Mouse (Mus musculus) embryonic facial prominence, embryonic 11.5 days (tissue): Measurements from ENCODE around the gene Tulp2. TPM values are rescaled to one million over a fixed set of nuclear protein-coding genes. Genes with fewer than 3 reads are reported as not detected.
"Not testable (repeated sequence)": the region's sequence is repeated elsewhere in the genome, so short reads cannot be mapped to it uniquely, and the experiment has no call there.

Experiments
- ATAC-seq: fragments of 200-750 bp; cut with Nextera tagmentation; replicated peaks from 2 replicates; pipeline ENCODE4 v1.8.0; 2017; ENCODE audit warnings: low read depth; ENCODE audit not compliant: insufficient number of reproducible peaks, low FRiP score, low TSS enrichment
- DNase-seq: peaks from one replicate; pipeline ENCODE4 v3.0.0-alpha.2; 2015; ENCODE audit warnings: low spot score
- H3K27ac ChIP-seq: fragments of 300-500 bp; sonication (generic); replicated peaks from 2 replicates; pipeline ENCODE4 v1.5.1; 2014; ENCODE audit warnings: mild to moderate bottlenecking, low read depth, low read length, control low read depth
- H3K27me3 ChIP-seq: fragments of 300-500 bp; sonication (generic); 2 replicates; pipeline ENCODE4 v1.6.1; 2014; ENCODE audit warnings: mild to moderate bottlenecking, low read length, moderate library complexity, mixed read lengths; ENCODE audit not compliant: control insufficient read depth, insufficient read depth
- H3K36me3 ChIP-seq: fragments of 300-500 bp; sonication (generic); replicated peaks from 2 replicates; pipeline ENCODE4 v1.6.1; 2014; ENCODE audit warnings: low read depth, mild to moderate bottlenecking, low read length, moderate library complexity, mixed read lengths; ENCODE audit not compliant: control insufficient read depth, insufficient read depth
- H3K4me1 ChIP-seq: fragments of 300-500 bp; sonication (generic); 2 replicates; pipeline ENCODE4 v1.6.1; 2014; ENCODE audit warnings: low read length, mixed read lengths; ENCODE audit not compliant: control insufficient read depth, insufficient read depth
- H3K4me2 ChIP-seq: fragments of 300-500 bp; sonication (generic); 2 replicates; pipeline ENCODE4 v1.6.1; 2014; ENCODE audit warnings: low read depth, mild to moderate bottlenecking, control low read depth, low read length, moderate library complexity
- H3K4me3 ChIP-seq: fragments of 300-500 bp; sonication (generic); 2 replicates; pipeline ENCODE4 v1.5.1; 2014; ENCODE audit warnings: low read depth, low read length, control low read depth
- H3K9ac ChIP-seq: fragments of 300-500 bp; sonication (generic); replicated peaks from 2 replicates; pipeline ENCODE4 v1.6.1; 2014; ENCODE audit warnings: mild to moderate bottlenecking, control low read depth, low read length
- H3K9me3 ChIP-seq: fragments of 300-500 bp; sonication (generic); replicated peaks from 2 replicates; pipeline ENCODE4 v1.6.1; 2016; ENCODE audit warnings: mild to moderate bottlenecking, low read length, inconsistent platforms, mixed read lengths; ENCODE audit not compliant: control insufficient read depth
- WGBS: fragments of 180-500 bp; shearing (Covaris S2); extraction: QIAGEN DNeasy Blood & Tissue Kit; methylation state at CpG from one replicate; pipeline ENCODE4 v1.1.7; 2014; 5-methylcytosine and 5-hydroxymethylcytosine counted together
- polyA plus RNA-seq: library from polyadenylated mRNA; unstranded; fragments of >200 nt; fragmentation: Nextera tagmentation; extraction: Ambion mirVana; gene quantifications from 2 replicates; pipeline ENCODE4 v1.2.1, GENCODE M21; 2014

Gene Tulp2
- polyA plus RNA-seq, 1 experiment from 2014 or later = 0.95 TPM

- no peak for DNase-seq
- peak overlapping the region; percentile 51; the same call in 1 of the 2 replicates for H3K9ac ChIP-seq
- ATAC-seq = peak; percentile 2; the same call in 1 of the 2 replicates
- 35% methylated on average over 7 of the region's 7 CpGs for WGBS
- peaks cover 4% of the 10 kb centered on the region for H3K4me1 ChIP-seq
- peak overlapping the region; percentile 56 for H3K4me2 ChIP-seq
- no peaks in the 10 kb centered on the region for H3K27me3 ChIP-seq
- H3K36me3 ChIP-seq = peaks cover 4% of the 10 kb centered on the region
- H3K9me3 ChIP-seq = no peaks in the 10 kb centered on the region
- peak overlapping the region; percentile 86 for H3K4me3 ChIP-seq
- no peak overlapping the region for H3K27ac ChIP-seq
Measured at GRCm38 (mm10) chr7:45467090-45467670, 14.5 kb upstream of the Tulp2 start.

- Histone ChIP-seq H3K36me3 (no peaks in the 10 kb centered on the region), H3K27me3 (no peaks in the 10 kb centered on the region), H3K9ac (peak overlapping the region; percentile 11; the same call in 1 of the 2 replicates), H3K4me1 (peaks cover 2% of the 10 kb centered on the region), H3K4me3 (no peak overlapping the region), H3K27ac (0 out of 2 replicates have a peak overlapping the region, but pooled peaks have one; percentile 9), H3K9me3 (no peaks in the 10 kb centered on the region), H3K4me2 (no peak overlapping the region)
- DNase-seq = peak; percentile 90
- WGBS = 7% methylated on average over 3 of the region's 3 CpGs
- ATAC-seq = no peak
Measured at GRCm38 (mm10) chr7:45470869-45471268, 10.8 kb upstream of the Tulp2 start.

- Histone ChIP-seq H3K36me3 (no peaks in the 10 kb centered on the region), H3K27me3 (no peaks in the 10 kb centered on the region), H3K9me3 (no peaks in the 10 kb centered on the region), H3K4me2 (no peak overlapping the region; the same call in 1 of the 2 replicates), H3K4me3 (no peak overlapping the region), H3K4me1 (no peaks in the 10 kb centered on the region), H3K9ac (peak overlapping the region; percentile 30; the same call in 1 of the 2 replicates), H3K27ac (no peak overlapping the region)
- DNase-seq = peak; percentile 22
- WGBS = 72% methylated on average over 16 of the region's 16 CpGs
- ATAC-seq = no peak
Measured at GRCm38 (mm10) chr7:45475291-45475969, 6.2 kb upstream of the Tulp2 start.

GRCm38 (mm10) chr7:45476453-45476852, 5.2 kb upstream of the Tulp2 start:
- no peak overlapping the region for H3K4me2 ChIP-seq
- no peak overlapping the region for H3K27ac ChIP-seq
- ATAC-seq = no peak
- H3K9ac ChIP-seq = no peak overlapping the region
- no peak for DNase-seq
- H3K27me3 ChIP-seq = no peaks in the 10 kb centered on the region
- 58% methylated on average over 1 of the region's 1 CpGs for whole genome bisulfite sequencing
- no peak overlapping the region for H3K4me3 ChIP-seq
- no peaks in the 10 kb centered on the region for H3K9me3 ChIP-seq
- no peaks in the 10 kb centered on the region for H3K4me1 ChIP-seq
- H3K36me3 ChIP-seq = no peaks in the 10 kb centered on the region

- H3K4me2 ChIP-seq = no peak overlapping the region
- ATAC-seq (no peak), DNase-seq (peak; percentile 74)
- WGBS = 12% methylated on average over 3 of the region's 3 CpGs
- H3K27me3 ChIP-seq = no peaks in the 10 kb centered on the region
- H3K9me3 ChIP-seq = no peaks in the 10 kb centered on the region
- no peaks in the 10 kb centered on the region for H3K4me1 ChIP-seq
- H3K36me3 ChIP-seq = no peaks in the 10 kb centered on the region
- H3K9ac ChIP-seq = no peak overlapping the region
- H3K4me3 ChIP-seq = no peak overlapping the region
- no peak overlapping the region for H3K27ac ChIP-seq
Measured at GRCm38 (mm10) chr7:45477003-45477402, 4.7 kb upstream of the Tulp2 start.

GRCm38 (mm10) chr7:45478774-45479173, 2.9 kb upstream of the Tulp2 start:
- Histone ChIP-seq H3K4me1 (no peaks in the 10 kb centered on the region), H3K9me3 (no peaks in the 10 kb centered on the region), H3K9ac (no peak overlapping the region), H3K36me3 (no peaks in the 10 kb centered on the region), H3K4me2 (no peak overlapping the region), H3K4me3 (no peak overlapping the region), H3K27me3 (no peaks in the 10 kb centered on the region), H3K27ac (no peak overlapping the region)
- ATAC-seq = 0 out of 2 replicates have a peak, but pooled peaks have one; percentile 4
- DNase-seq = no peak
- WGBS = 94% methylated on average over 7 of the region's 7 CpGs

GRCm38 (mm10) chr7:45480310-45480709, 1.4 kb upstream of the Tulp2 start:
- 75% methylated on average over 3 of the region's 4 CpGs for WGBS
- H3K9me3 ChIP-seq, ATAC-seq, DNase-seq, H3K27me3 ChIP-seq, H3K9ac ChIP-seq, H3K36me3 ChIP-seq, H3K27ac ChIP-seq, H3K4me3 ChIP-seq, H3K4me2 ChIP-seq, H3K4me1 ChIP-seq: not testable (repeated sequence)

GRCm38 (mm10) chr7:45482166-45482565, 489 bp downstream of the Tulp2 start:
- no peaks in the 10 kb centered on the region for H3K27me3 ChIP-seq
- 90% methylated on average over 1 of the region's 1 CpGs for WGBS
- H3K4me3 ChIP-seq = no peak overlapping the region
- no peaks in the 10 kb centered on the region for H3K9me3 ChIP-seq
- DNase-seq (no peak), ATAC-seq (no peak)
- H3K9ac ChIP-seq = no peak overlapping the region
- H3K4me2 ChIP-seq = no peak overlapping the region
- H3K27ac ChIP-seq = no peak overlapping the region
- no peaks in the 10 kb centered on the region for H3K4me1 ChIP-seq
- H3K36me3 ChIP-seq = no peaks in the 10 kb centered on the region
